In the genomic region with DNA sequence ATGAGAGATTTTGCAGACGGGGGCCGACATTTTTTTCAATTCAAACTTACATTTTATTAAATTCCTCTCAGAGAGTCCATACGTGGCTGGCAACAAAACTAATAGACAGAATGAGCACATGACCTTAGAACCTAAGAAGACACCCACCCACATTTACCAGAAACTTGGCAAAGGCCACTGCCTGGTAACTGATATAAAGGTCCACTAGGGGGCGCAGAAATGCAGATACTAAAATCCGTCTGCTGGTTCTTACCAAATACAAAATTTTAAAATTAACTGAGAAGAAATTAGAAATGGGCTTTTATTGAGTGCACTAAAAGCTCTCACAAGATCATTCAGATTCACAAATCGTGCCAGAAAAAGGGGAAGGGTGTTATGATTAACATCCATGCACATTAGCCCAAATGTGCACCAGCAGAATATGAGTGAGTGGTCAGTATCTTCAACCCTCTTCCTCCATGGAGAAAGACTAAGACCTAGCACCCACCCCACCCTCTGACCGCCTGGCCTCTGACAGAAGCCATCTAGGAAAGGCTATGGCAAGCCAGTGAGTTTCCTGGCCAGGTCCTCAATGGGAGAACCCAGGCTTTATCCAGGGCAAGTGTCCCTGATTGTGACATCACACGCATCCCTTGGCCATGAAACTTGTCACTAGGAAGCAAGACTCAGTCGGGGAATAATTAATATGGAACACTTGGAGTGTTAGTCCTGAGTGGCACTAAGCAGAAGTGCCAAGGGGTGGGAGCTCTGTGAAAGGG, we compare ENCODE assay signal across 8 mouse cellular contexts.
DNase-seq lines count a peak whose midpoint lies in the region; ATAC-seq and TF ChIP-seq lines count a peak whose summit lies in the region.

No protein-coding gene starts in this region.

- no peak overlapping the region for H3K4me3 ChIP-seq in liver, embryonic 11.5 days (ENCODE audit: low read depth, low read length)
- no peak overlapping the region for H3K4me3 ChIP-seq in cerebellum, adult 2 months (replicated peaks; ENCODE audit: insufficient read depth, low read depth, low read length)
- H3K4me3 ChIP-seq in liver, embryonic 16.5 days (ENCODE audit: low read depth, low read length): no peak overlapping the region

- no peaks in the 10 kb centered on the region for H3K27me3 ChIP-seq in liver, embryonic 11.5 days (replicated peaks; ENCODE audit: control insufficient read depth, insufficient read depth, low read length)
- no peaks in the 10 kb centered on the region for H3K27me3 ChIP-seq in cerebellum, adult 2 months (ENCODE audit: control insufficient read depth, insufficient read depth, low read length)
- no peaks in the 10 kb centered on the region for H3K27me3 ChIP-seq in liver, embryonic 16.5 days (ENCODE audit: control insufficient read depth, insufficient read depth, low read depth, low read length)

- H3K4me2 ChIP-seq in liver, embryonic 11.5 days: no peak overlapping the region
- no peak overlapping the region for H3K4me2 ChIP-seq in liver, embryonic 16.5 days (ENCODE audit: low read depth, low read length)

- ATAC-seq in liver, embryonic 11.5 days (replicated peaks; ENCODE audit: low FRiP score): no peak
- 0 out of 2 replicates have a peak, but pooled peaks have one; percentile 47 for ATAC-seq in liver, embryonic 16.5 days (ENCODE audit: low read depth)

- H3K27ac ChIP-seq in liver, embryonic 11.5 days (ENCODE audit: low read depth, low read length): no peak overlapping the region
- no peak overlapping the region for H3K27ac ChIP-seq in cerebellum, adult 2 months (ENCODE audit: insufficient read depth, low read length)
- no peak overlapping the region for H3K27ac ChIP-seq in liver, embryonic 16.5 days (ENCODE audit: low read length)

- no peak for TF ChIP-seq POLR2A in cerebellum, adult 2 months (IDR thresholded peaks at IDR 0.05; ENCODE audit: borderline replicate concordance, insufficient read depth, low read length)

- H3K9me3 ChIP-seq in liver, embryonic 11.5 days (ENCODE audit: control insufficient read depth, low read length): no peaks in the 10 kb centered on the region
- H3K9me3 ChIP-seq in liver, embryonic 16.5 days (replicated peaks; ENCODE audit: control insufficient read depth, low read length): no peaks in the 10 kb centered on the region

- no peak overlapping the region for H3K9ac ChIP-seq in liver, embryonic 11.5 days (ENCODE audit: low read depth, low read length)
- no peak overlapping the region for H3K9ac ChIP-seq in liver, embryonic 16.5 days (ENCODE audit: low read depth, low read length)

- no peaks in the 10 kb centered on the region for H3K4me1 ChIP-seq in liver, embryonic 11.5 days (replicated peaks; ENCODE audit: control insufficient read depth, insufficient read depth, low read length)
- no peaks in the 10 kb centered on the region for H3K4me1 ChIP-seq in cerebellum, adult 2 months (ENCODE audit: control insufficient read depth, insufficient read depth, low read length)
- no peaks in the 10 kb centered on the region for H3K4me1 ChIP-seq in liver, embryonic 16.5 days (ENCODE audit: control insufficient read depth, low read depth, low read length)

- TF ChIP-seq CTCF in cerebellum, adult 2 months (IDR thresholded peaks at IDR 0.05; ENCODE audit: borderline replicate concordance, insufficient read depth, low read depth, low read length): peak; percentile 8; the same call in 1 of the 2 replicates

- WGBS in liver, embryonic 11.5 days: 47% methylated on average over 9 of the region's 9 CpGs
- WGBS in cerebellum, adult 2 months: 48% methylated on average over 9 of the region's 9 CpGs
- 38% methylated on average over 9 of the region's 9 CpGs for WGBS in liver, embryonic 16.5 days (ENCODE audit: insufficient replicate concordance)

- intact Hi-C loops in gastrocnemius, postnatal 14 days (cut with DNase I; ENCODE audit: low total_unique reads): loop anchor here (5.0 kb wide), 1 partner anchor 109 kb away; no protein-coding TSS in a partner anchor

- H3K36me3 ChIP-seq in liver, embryonic 11.5 days (ENCODE audit: control insufficient read depth, insufficient read depth, low read length): no peaks in the 10 kb centered on the region
- H3K36me3 ChIP-seq in liver, embryonic 16.5 days (ENCODE audit: control insufficient read depth, insufficient read depth): no peaks in the 10 kb centered on the region

- peak; percentile 46 for DNase-seq in adrenal gland, adult 2 months
- no peak for DNase-seq in adrenal gland, adult 8-10 months
- DNase-seq in liver: peak; percentile 37
- DNase-seq in liver, embryonic 11.5 days (ENCODE audit: low spot score): no peak
- peak; percentile 43 to 50 for DNase-seq in cerebellum, adult 2 months
- DNase-seq in gastrocnemius, postnatal 14 days: peak; percentile 41
- DNase-seq in urinary bladder, adult 18-20 months (ENCODE audit: low spot score in 2 of 2): no peak

Comparison
In these comparisons a context has a peak if more than half of its experiments do, and no peak if none do; other contexts are left out.
1. DNase-seq: peak in adrenal gland, adult 2 months (single experiment), liver (single experiment), cerebellum, adult 2 months (2 of 2) and gastrocnemius, postnatal 14 days (single experiment); none in adrenal gland, adult 8-10 months (single experiment), liver, embryonic 11.5 days (single experiment) and urinary bladder, adult 18-20 months (0 of 2).